Mouse (Mus musculus): ENCODE data around the gene Klhl26. TPM values are rescaled to one million over a fixed set of nuclear protein-coding genes. Genes with fewer than 3 reads are reported as not detected.

The Klhl26 gene
- polyA plus RNA-seq, 1 experiment, result 9.5 TPM

GRCm38 (mm10) chr8:70505698-70506327 lies 29.0 kb upstream of the Klhl26 start:
- Histone ChIP-seq H3K4me3 (ENCODE audit: insufficient read depth, low read depth, low read length) (peak overlapping the region; percentile 62), H3K27ac (replicated peaks; ENCODE audit: low read depth, low read length) (0 out of 2 replicates have a peak overlapping the region, but pooled peaks have one; percentile 6), H3K4me1 (ENCODE audit: control insufficient read depth, insufficient read depth, insufficient read length, low read length) (peaks cover 11% of the 10 kb centered on the region; the same call in 1 of the 2 replicates)

GRCm38 (mm10) chr8:70504851-70505250 lies 28.1 kb upstream of the Klhl26 start:
- H3K4me3 ChIP-seq (ENCODE audit: insufficient read depth, low read depth, low read length), result no peak overlapping the region; the same call in 1 of the 2 replicates
- H3K27ac ChIP-seq (replicated peaks; ENCODE audit: low read depth, low read length), result no peak overlapping the region
- H3K4me1 ChIP-seq (ENCODE audit: control insufficient read depth, insufficient read depth, insufficient read length, low read length), result peaks cover 11% of the 10 kb centered on the region; the same call in 1 of the 2 replicates

- Histone ChIP-seq H3K4me1 (ENCODE audit: control insufficient read depth, insufficient read depth, insufficient read length, low read length) (peaks cover 10% of the 10 kb centered on the region; the same call in 1 of the 2 replicates), H3K4me3 (ENCODE audit: insufficient read depth, low read depth, low read length) (no peak overlapping the region), H3K27ac (replicated peaks; ENCODE audit: low read depth, low read length) (no peak overlapping the region)
These were observed 27.5 kb upstream of the Klhl26 start for GRCm38 (mm10) chr8:70504291-70504716.

GRCm38 (mm10) chr8:70503062-70503750 lies 26.4 kb upstream of the Klhl26 start:
- H3K4me1 ChIP-seq (ENCODE audit: control insufficient read depth, insufficient read depth, insufficient read length, low read length), result peaks cover 5% of the 10 kb centered on the region; the same call in 1 of the 2 replicates
- H3K4me3 ChIP-seq (ENCODE audit: insufficient read depth, low read depth, low read length), result no peak overlapping the region
- no peak overlapping the region for H3K27ac ChIP-seq (replicated peaks; ENCODE audit: low read depth, low read length)

GRCm38 (mm10) chr8:70502540-70502939 lies 25.8 kb upstream of the Klhl26 start:
- H3K4me1 ChIP-seq (ENCODE audit: control insufficient read depth, insufficient read depth, insufficient read length, low read length), result peaks cover 5% of the 10 kb centered on the region; the same call in 1 of the 2 replicates
- H3K27ac ChIP-seq (replicated peaks; ENCODE audit: low read depth, low read length), result no peak overlapping the region
- H3K4me3 ChIP-seq (ENCODE audit: insufficient read depth, low read depth, low read length), result no peak overlapping the region

GRCm38 (mm10) chr8:70501820-70502529 lies 25.2 kb upstream of the Klhl26 start:
- peaks cover 5% of the 10 kb centered on the region; the same call in 1 of the 2 replicates for H3K4me1 ChIP-seq (ENCODE audit: control insufficient read depth, insufficient read depth, insufficient read length, low read length)
- no peak overlapping the region for H3K27ac ChIP-seq (replicated peaks; ENCODE audit: low read depth, low read length)
- H3K4me3 ChIP-seq (ENCODE audit: insufficient read depth, low read depth, low read length), result no peak overlapping the region

GRCm38 (mm10) chr8:70500386-70501301 lies 23.9 kb upstream of the Klhl26 start:
- Histone ChIP-seq H3K4me3 (ENCODE audit: insufficient read depth, low read depth, low read length) (no peak overlapping the region), H3K27ac (replicated peaks; ENCODE audit: low read depth, low read length) (no peak overlapping the region), H3K4me1 (ENCODE audit: control insufficient read depth, insufficient read depth, insufficient read length, low read length) (peaks cover 2% of the 10 kb centered on the region; the same call in 1 of the 2 replicates)

GRCm38 (mm10) chr8:70495771-70496062 lies 18.9 kb upstream of the Klhl26 start:
- H3K27ac ChIP-seq (replicated peaks; ENCODE audit: low read depth, low read length), result no peak overlapping the region
- no peaks in the 10 kb centered on the region for H3K4me1 ChIP-seq (ENCODE audit: control insufficient read depth, insufficient read depth, insufficient read length, low read length)
- H3K4me3 ChIP-seq (ENCODE audit: insufficient read depth, low read depth, low read length), result no peak overlapping the region

GRCm38 (mm10) chr8:70495001-70495770 lies 18.4 kb upstream of the Klhl26 start:
- no peak overlapping the region for H3K27ac ChIP-seq (replicated peaks; ENCODE audit: low read depth, low read length)
- H3K4me3 ChIP-seq (ENCODE audit: insufficient read depth, low read depth, low read length), result no peak overlapping the region
- H3K4me1 ChIP-seq (ENCODE audit: control insufficient read depth, insufficient read depth, insufficient read length, low read length), result no peaks in the 10 kb centered on the region

- H3K27ac ChIP-seq (replicated peaks; ENCODE audit: low read depth, low read length), result no peak overlapping the region
- H3K4me3 ChIP-seq (ENCODE audit: insufficient read depth, low read depth, low read length), result no peak overlapping the region
- no peaks in the 10 kb centered on the region for H3K4me1 ChIP-seq (ENCODE audit: control insufficient read depth, insufficient read depth, insufficient read length, low read length)
These were observed 17.7 kb upstream of the Klhl26 start for GRCm38 (mm10) chr8:70494416-70494945.

- no peak overlapping the region for H3K27ac ChIP-seq (replicated peaks; ENCODE audit: low read depth, low read length)
- no peaks in the 10 kb centered on the region for H3K4me1 ChIP-seq (ENCODE audit: control insufficient read depth, insufficient read depth, insufficient read length, low read length)
- peak overlapping the region; percentile 30 for H3K4me3 ChIP-seq (ENCODE audit: insufficient read depth, low read depth, low read length)
These were observed 17.1 kb upstream of the Klhl26 start for GRCm38 (mm10) chr8:70493692-70494415.

GRCm38 (mm10) chr8:70492664-70493640 lies 16.2 kb upstream of the Klhl26 start, which contains the start of gene Crlf1:
Crlf1 (plus strand) TSS chr8:70493158.
- Histone ChIP-seq H3K4me3 (ENCODE audit: insufficient read depth, low read depth, low read length) (peak within 1 kb of the TSS; percentile 36), H3K27ac (replicated peaks; ENCODE audit: low read depth, low read length) (no peak within 1 kb of the TSS), H3K4me1 (ENCODE audit: control insufficient read depth, insufficient read depth, insufficient read length, low read length) (no peaks in the 10 kb centered on the region; the same call in 1 of the 2 replicates)

Measured in brown adipose tissue, adult 24 weeks (tissue).